Mouse (Mus musculus) MEL-GATA-1-ER (cell line): ENCODE measurements around the gene Galnt10.

Source experiments
- DNase-seq: peaks from one replicate; pipeline ENCODE4 v3.0.0-alpha.2; 2012; ENCODE audit warnings: low read depth; ENCODE audit errors: extremely low read depth

Galnt10 gene

DNA sequence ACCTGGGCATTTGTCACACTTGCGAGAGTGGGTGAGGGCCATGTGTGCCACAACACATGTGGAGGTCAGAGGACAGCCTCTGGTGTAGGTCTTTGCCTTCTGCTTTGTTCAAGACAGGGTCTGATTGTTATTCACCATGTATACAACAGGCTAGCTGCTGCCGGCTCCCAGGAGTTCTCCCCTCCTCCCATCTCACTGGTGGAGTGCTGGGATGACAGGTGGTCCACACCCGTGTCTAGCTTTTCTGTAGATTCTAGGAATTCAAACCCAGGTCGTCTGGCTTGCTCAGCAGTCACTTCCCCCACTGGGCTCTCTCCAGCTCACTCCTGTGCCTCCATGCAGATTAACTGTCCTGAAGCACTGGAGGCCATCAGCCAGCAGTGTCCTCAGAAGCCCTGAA lies 80.7 kb downstream of the Galnt10 start:
- DNase-seq, result no peak

GRCm38 (mm10) chr11:57727303-57727969 lies 82.2 kb downstream of the Galnt10 start:
- no peak for DNase-seq

DNA sequence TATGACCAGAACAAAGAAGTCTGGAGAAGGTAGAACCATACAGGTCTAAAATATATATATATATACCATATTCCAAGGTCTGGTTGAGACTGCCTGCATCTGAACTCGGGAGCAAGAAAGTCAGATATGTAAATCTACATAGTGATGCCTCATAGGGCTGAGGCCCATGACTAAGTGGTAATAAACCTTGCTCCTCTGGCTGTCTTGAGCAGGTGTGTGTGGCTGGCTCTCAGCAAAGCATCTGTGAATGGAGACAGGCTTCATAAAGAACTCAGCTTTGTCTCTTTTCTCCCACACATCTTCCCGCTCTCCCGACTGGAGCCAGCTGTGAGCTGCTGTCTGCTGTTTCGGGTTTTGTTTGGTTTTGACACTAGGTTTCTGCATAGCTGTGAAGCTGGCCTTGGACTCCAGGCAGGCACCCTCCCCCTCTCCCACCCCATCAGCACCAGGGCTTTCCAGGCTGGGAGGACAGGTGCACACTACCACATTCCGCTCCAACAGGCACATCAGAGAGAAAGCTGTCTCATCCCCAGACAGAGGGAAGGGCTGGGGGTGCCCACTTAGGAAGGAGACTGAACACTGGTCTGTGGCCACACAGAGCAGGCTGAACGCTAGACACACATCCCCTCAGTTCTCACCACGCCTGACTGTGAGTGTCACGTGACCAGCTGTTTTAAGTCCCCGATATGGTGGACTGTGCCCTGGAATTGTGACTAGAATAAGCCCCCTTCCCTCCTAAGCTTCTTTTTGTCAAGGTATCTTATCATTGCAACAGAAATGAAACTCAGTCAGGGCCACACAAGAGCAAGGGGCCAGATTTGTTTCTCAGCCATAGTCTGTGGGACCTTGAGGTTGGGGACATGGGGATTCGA lies 87.4 kb downstream of the Galnt10 start:
- DNase-seq, result no peak

- DNase-seq, result peak; percentile 36
Observed at GRCm38 (mm10) chr11:57747294-57748080, 102.2 kb downstream of the Galnt10 start.

- DNase-seq, result no peak
Observed at GRCm38 (mm10) chr11:57753538-57754203, 108.4 kb downstream of the Galnt10 start.

DNA sequence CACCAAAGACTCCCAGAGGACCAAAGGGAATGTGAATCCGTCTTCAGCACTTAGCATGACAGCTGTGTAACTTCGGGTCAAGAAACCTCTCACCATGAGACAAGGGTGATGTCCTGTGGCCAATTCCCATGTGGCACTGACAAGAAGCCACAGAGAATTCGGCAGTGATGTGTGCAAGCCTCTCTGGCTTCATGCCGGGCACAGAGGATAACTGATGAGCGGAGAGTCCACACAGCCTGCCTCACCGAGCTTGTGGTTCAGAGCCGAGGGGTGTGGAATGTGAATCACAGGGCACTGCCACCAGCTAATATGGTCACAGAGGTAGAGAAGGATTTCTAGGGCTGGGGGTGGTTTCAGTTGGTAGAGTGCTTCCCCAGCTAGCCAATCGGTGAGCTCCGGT lies 113.4 kb downstream of the Galnt10 start:
- no peak for DNase-seq

DNA sequence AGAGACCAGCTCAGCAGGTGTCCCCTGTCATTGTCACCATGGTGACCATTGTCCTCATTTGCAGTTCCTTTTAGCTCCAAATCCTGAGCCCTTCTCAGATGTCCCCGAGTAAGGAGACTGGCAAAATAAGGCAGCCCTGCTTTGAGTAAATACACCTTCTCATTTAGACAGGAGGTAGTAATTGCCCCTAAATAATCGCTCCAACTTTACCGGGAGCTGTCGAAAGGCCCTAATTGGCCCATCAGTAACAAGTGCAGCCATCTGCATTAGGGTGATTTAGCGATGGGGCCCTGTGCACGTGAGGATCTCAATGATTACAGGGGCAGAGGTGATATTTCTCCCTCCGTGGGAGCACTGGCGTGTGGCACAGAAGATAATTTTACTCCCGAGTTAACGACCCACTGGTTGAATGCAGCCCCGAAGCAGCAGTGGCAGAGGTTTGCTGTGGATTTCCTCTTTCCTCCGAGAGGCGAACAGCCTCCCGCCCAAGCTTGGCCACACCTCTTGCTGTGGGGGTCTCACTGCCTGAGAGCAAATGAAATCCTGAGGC lies 115.3 kb downstream of the Galnt10 start:
- DNase-seq, result no peak

GRCm38 (mm10) chr11:57761347-57761746 lies 116.1 kb downstream of the Galnt10 start:
- DNase-seq, result no peak

- DNase-seq, result peak; percentile 18
Observed at GRCm38 (mm10) chr11:57764124-57764523, 118.9 kb downstream of the Galnt10 start.

DNA sequence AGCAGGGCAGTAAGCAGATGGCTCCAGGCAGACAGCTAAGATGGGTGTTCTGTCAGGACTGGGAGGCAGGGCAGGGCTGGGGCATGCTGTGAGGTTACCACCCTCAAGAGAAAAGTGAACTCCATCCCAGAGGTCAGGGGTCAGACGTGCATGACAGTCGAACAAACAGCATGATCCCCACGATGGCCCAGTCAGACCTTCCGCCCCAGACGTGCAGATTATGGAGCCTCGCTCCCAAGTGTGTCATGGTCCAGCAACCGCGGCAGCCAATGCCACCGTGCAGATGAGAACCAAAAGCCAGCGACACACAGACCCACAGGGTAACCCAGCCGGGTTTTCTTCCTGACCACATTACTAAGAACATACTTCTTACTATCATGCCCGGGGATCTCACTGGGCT lies 121.4 kb downstream of the Galnt10 start:
- no peak for DNase-seq

GRCm38 (mm10) chr11:57767171-57767570 lies 121.9 kb downstream of the Galnt10 start:
- DNase-seq, result no peak

- DNase-seq, result no peak
Observed at GRCm38 (mm10) chr11:57770776-57771175, 125.5 kb downstream of the Galnt10 start.

GRCm38 (mm10) chr11:57771676-57772075 lies 126.4 kb downstream of the Galnt10 start:
- no peak for DNase-seq

- DNase-seq, result no peak
Observed at GRCm38 (mm10) chr11:57773479-57773878, 128.2 kb downstream of the Galnt10 start.

DNA sequence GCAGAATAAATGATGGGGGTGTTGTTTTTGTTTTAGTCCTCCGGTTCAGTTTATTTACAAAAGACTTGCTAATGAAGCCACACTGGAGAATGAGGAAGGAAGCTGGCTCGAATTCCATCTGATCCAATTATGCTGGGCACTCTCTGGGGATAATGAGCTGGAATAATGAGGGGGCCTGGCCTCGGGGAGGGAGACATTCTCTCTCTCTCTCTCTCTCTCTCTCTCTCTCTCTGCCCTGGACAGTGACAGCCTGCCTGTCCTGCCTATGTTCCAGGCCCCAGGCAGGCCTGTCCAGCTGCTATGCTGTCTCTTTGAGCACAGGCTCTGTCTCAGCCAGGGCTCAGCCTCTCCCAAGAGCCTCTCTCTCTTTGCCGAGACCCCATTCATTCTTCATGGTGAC lies 128.7 kb downstream of the Galnt10 start:
- no peak for DNase-seq

DNA sequence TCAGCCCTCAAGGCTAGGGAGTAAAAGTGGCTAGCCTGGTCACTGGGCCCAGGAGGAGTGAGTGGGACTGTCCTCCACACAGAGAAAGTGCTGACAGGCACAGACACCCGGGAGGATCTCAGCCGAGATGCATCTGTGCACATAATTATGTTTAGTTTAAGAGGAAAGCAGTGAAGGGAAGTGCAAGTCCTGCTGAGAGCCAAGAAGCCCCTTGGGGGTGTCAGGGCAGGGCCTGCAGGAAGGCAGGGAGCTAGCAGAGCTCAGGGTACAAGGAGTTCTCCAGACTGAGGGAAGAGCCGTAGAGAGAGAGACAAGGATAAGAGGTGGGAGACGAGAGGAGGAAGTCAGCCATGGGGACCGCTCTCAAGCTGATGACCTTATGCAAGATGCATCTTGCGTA lies 130.6 kb downstream of the Galnt10 start:
- no peak for DNase-seq

DNA sequence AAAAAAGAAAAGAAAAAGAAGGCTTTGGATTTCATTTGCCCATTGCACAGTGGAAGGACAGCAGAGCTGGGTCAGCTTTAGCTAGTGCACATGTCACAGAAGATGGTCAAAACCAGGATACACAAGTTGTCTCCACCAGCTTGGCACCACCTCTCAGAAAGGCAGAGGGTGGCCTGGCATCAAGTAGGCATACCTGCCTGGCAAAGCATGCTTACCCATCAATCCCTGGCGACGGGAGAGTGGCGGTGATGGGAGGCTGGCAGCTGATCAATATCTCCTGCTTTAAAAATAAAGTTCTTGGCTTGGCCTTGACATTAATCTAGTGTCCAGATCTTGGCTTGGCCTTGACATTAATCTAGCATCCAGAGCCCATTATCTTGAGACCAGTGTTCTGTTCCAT lies 131.3 kb downstream of the Galnt10 start:
- no peak for DNase-seq

GRCm38 (mm10) chr11:57778349-57778748 lies 133.1 kb downstream of the Galnt10 start:
- no peak for DNase-seq

DNA sequence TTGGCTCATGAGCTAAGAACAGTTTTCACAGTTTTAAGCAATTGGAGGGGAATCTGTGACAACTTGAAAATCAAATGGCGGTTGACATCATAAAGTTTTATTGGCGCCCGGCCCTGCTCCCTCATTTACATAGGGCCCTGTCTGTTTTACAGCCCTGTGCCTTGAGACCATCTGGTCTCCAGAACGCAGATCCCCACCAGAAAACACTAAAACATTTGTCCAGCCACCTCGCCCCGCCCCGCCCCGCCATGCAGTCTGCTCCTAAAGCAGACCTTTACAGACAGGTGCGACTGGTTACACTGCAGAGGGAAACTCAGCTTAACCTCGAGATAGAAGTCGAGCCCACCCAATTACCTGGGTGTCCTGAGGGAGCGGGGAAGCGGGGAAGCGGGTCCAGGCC lies 134.6 kb downstream of the Galnt10 start:
- DNase-seq, result no peak

DNA sequence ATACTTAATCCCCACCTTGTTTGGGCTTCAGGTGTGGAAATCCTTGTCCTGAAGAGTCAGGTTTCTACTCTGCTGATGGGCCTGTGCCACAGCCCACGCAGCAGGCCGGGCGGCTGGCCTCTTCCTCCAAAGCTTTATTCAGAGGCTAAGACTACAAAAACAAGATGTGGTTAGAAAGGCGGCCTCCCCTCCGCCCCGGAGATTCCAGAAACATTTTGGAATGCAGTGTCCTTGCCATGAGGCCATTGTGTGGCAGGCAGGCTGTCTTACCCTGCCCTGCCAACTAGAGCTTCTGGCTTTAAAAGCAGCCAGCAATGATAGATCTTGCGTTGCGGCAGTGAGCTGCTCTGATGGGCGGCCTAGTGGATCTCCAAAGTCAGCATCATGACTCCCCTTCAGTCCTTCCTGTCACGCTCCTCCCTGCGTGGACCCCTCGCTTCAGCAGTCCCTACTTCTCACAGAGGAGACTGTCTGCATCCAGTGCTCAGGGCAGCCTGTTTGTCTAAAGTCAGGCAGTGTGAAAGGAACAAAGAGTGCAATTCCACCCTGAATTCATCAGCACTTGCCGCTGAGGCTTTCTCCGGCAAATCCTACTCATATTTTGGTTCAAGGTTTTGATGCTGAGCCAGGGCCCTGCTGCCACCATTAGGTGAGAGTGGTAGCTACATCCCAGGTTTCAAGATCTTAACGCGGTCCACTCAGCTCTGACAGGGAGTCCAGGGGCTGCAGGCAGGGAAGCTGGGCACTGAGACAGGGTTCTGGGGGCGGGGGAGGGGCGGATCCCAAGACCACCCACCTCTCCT lies 141.6 kb downstream of the Galnt10 start:
- DNase-seq, result no peak
